Mouse (Mus musculus): Measurements from ENCODE around the gene Cdca4. TPM values are rescaled to one million over a fixed set of nuclear protein-coding genes. Genes with fewer than 3 reads are reported as not detected.

Gene Cdca4
- polyA plus RNA-seq, 1 experiment, result 28.0 TPM

- no peak overlapping the region for H3K4me3 ChIP-seq (ENCODE audit: insufficient read depth, low read length)
- peaks cover 14% of the 10 kb centered on the region for H3K4me1 ChIP-seq (ENCODE audit: control insufficient read depth, insufficient read depth, low read length)
- TF ChIP-seq CTCF (IDR thresholded peaks at IDR 0.05; ENCODE audit: low read depth, low read length) (no peak), POLR2A (IDR thresholded peaks at IDR 0.05; ENCODE audit: borderline replicate concordance, low read depth, low read length) (no peak)
- H3K27ac ChIP-seq (ENCODE audit: insufficient read depth, low read depth, low read length), result no peak overlapping the region
Observed at GRCm38 (mm10) chr12:112802917-112803316, 26.3 kb downstream of the Cdca4 start.

DNA sequence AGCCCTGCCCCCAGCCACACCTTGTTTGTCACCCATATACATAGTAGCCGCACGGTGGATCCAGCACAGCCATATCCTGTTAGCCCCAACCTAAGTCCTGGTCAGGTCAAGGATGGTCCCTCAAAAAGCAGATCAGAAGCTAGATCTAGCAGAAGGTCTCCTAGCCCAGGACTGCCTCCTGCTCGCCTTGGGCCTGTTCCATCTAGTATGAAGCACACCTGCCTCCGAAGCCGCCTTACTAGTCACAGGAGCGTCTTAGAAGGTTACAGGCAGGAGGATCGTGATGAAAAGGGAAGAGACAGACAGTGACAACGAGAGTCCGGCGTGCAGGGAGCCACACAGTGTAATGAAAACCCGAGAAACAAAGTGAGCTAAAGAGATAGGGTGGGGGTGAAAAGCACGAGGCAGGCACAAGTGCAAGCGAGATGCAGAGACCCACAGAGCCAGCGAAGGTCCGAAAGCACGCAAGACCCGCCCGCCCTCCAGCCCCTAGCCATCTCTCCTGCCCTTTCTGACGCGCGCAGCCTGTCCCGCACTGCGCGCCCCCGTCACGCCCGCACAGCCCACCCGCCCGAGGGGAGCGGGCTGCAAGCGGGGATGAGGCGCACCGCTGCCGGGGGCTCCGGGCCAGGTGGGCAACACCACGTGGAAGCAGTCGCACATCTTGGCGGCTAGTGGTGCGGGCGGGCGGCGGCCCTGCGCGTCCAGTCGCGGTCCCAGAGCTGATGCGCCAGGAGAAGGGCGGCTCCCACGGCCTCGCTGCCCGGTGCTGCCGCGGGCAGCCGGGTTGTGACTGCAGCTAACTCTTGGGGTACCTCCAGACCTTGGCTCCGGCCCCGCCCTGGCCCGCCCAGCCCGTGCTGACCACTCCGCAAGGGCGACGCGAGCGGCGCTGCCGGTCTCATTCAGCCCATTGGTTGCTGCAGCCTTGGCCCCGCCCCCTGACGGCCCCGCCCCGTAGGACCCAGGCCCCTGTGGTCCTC is 27.1 kb downstream of the Cdca4 start, which contains the start of gene Ahnak2:
Ahnak2 (minus strand) TSS at position 794 of the 983 bp plus-strand sequence.
- H3K4me3 ChIP-seq (ENCODE audit: insufficient read depth, low read length), result peak within 1 kb of the TSS; percentile 63
- TF ChIP-seq CTCF (IDR thresholded peaks at IDR 0.05; ENCODE audit: low read depth, low read length) (no peak), POLR2A (IDR thresholded peaks at IDR 0.05; ENCODE audit: borderline replicate concordance, low read depth, low read length) (no peak)
- H3K27ac ChIP-seq (ENCODE audit: insufficient read depth, low read depth, low read length), result no peak within 1 kb of the TSS
- H3K4me1 ChIP-seq (ENCODE audit: control insufficient read depth, insufficient read depth, low read length), result peaks cover 22% of the 10 kb centered on the region

DNA sequence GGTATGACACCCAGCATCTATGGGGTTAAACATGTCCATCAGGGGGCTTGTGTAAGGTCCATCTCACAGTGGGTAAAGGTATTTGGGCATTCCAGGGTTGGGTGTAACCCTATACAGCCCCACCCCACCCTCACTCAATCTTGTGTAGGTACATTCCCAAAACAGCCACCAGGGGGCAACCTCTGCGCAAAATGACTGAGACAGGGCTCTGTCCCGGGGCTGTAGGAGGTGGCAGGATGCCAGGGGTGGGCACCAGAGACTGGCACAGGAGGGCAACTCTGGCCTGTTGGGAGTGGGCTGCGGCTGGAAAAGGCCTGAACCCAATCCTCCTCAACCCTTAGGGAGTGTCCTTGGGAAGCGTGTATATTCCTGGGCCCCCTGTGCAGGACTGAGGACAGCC is 28.7 kb downstream of the Cdca4 start:
- Histone ChIP-seq H3K4me1 (ENCODE audit: control insufficient read depth, insufficient read depth, low read length) (peaks cover 35% of the 10 kb centered on the region), H3K4me3 (ENCODE audit: insufficient read depth, low read length) (no peak overlapping the region), H3K27ac (ENCODE audit: insufficient read depth, low read depth, low read length) (no peak overlapping the region)
- TF ChIP-seq CTCF (IDR thresholded peaks at IDR 0.05; ENCODE audit: low read depth, low read length), result peak; percentile 71
- no peak for TF ChIP-seq POLR2A (IDR thresholded peaks at IDR 0.05; ENCODE audit: borderline replicate concordance, low read depth, low read length)

DNA sequence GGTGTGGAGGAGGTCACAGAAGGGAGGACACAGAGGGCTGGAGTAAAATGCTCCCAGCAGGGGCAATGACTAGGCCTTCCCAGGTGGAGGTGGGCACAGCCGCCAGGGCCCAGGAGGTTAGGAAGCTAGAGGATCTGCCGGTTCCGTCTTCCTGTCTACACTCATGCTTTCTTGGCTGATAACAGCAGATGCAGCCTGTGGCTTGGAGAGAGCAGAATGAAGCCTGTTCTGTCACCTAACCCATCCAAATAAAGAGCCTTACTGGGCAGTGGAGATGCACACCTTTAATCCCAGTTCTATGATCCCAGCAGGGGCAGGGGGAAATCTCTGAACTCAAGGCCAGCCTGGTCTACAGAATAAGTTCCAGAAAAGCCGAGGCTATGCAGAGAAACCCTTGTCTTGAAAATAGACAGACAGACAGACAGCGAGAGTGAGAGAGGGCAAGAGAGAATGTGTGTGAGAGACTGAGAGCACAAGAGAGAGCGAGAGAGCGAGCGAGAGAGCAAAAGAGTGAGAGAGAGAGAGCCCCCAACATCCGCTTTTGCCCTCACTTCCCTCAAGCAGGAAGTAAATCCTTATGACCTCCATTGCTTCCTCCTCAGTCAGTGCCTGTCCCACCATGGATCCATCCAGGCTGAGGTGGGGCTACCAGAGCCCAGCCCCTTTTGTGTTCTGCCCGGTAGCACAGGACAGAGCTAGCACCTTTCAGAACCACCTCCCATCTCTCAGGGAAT is 29.8 kb downstream of the Cdca4 start:
- Histone ChIP-seq H3K4me3 (ENCODE audit: insufficient read depth, low read length) (no peak overlapping the region), H3K4me1 (ENCODE audit: control insufficient read depth, insufficient read depth, low read length) (peaks cover 43% of the 10 kb centered on the region), H3K27ac (ENCODE audit: insufficient read depth, low read depth, low read length) (no peak overlapping the region)
- TF ChIP-seq POLR2A (IDR thresholded peaks at IDR 0.05; ENCODE audit: borderline replicate concordance, low read depth, low read length), result no peak
- TF ChIP-seq CTCF (IDR thresholded peaks at IDR 0.05; ENCODE audit: low read depth, low read length), result no peak

DNA sequence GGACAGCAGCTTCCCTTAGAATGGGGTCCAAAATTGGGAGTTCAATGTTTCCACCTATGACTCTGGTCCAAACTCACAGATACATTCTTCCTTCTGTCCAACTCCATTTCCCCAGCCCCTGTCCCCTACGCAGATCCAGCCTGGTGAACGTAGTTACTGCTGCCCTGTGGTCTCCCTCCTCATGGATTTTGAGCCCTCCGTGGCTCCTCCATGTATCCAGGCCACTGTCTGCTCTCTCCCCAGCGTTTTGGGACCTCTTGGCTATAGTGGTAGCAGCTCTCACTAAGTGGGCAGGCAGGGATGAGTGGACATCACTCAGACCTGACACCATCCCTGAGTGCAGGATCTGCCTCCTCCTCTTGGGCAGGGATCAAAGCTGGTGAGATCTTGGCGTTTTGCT is 30.5 kb downstream of the Cdca4 start:
- TF ChIP-seq CTCF (IDR thresholded peaks at IDR 0.05; ENCODE audit: low read depth, low read length) (no peak), POLR2A (IDR thresholded peaks at IDR 0.05; ENCODE audit: borderline replicate concordance, low read depth, low read length) (no peak)
- Histone ChIP-seq H3K4me3 (ENCODE audit: insufficient read depth, low read length) (no peak overlapping the region), H3K4me1 (ENCODE audit: control insufficient read depth, insufficient read depth, low read length) (peaks cover 50% of the 10 kb centered on the region), H3K27ac (ENCODE audit: insufficient read depth, low read depth, low read length) (no peak overlapping the region)

- H3K4me3 ChIP-seq (ENCODE audit: insufficient read depth, low read length), result no peak overlapping the region
- H3K4me1 ChIP-seq (ENCODE audit: control insufficient read depth, insufficient read depth, low read length), result peaks cover 54% of the 10 kb centered on the region
- no peak overlapping the region for H3K27ac ChIP-seq (ENCODE audit: insufficient read depth, low read depth, low read length)
- no peak for TF ChIP-seq POLR2A (IDR thresholded peaks at IDR 0.05; ENCODE audit: borderline replicate concordance, low read depth, low read length)
- TF ChIP-seq CTCF (IDR thresholded peaks at IDR 0.05; ENCODE audit: low read depth, low read length), result no peak
Observed at GRCm38 (mm10) chr12:112798332-112798681, 30.9 kb downstream of the Cdca4 start.

DNA sequence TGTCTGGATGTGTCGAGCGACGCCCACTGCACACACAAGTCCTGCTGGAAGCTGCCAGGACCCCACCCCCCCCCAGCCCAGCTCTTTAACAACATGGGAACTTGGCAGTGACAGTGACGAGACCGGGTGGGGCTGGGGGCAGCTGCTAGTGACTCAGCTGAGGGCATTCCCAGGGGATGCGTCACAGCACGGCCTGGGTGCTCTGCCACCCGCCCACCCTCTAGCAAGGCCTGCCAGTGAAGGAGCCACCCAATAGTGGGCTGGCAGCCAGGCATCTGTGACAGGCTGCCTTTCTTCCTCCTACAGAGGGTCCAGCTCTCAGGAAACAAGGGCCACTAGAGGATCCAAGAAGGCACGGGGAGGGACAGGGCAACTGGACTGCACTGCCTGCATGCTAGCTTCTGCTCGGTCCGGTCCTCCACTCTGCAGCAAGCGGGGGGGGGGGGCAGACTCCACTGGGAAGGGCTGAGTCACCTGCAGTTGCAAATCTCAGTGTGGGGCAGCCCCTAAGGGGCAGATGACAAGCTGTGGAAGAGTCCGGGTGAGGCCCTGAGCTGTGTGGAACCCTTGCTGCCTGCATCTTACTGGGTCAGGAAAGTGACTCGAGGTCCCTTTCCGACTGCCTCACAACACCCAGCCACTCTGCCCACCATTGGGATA is 31.4 kb downstream of the Cdca4 start:
- peak overlapping the region; percentile 5 for H3K27ac ChIP-seq (ENCODE audit: insufficient read depth, low read depth, low read length)
- no peak for TF ChIP-seq CTCF (IDR thresholded peaks at IDR 0.05; ENCODE audit: low read depth, low read length)
- TF ChIP-seq POLR2A (IDR thresholded peaks at IDR 0.05; ENCODE audit: borderline replicate concordance, low read depth, low read length), result no peak
- peaks cover 54% of the 10 kb centered on the region for H3K4me1 ChIP-seq (ENCODE audit: control insufficient read depth, insufficient read depth, low read length)
- no peak overlapping the region for H3K4me3 ChIP-seq (ENCODE audit: insufficient read depth, low read length)

- Histone ChIP-seq H3K4me3 (ENCODE audit: insufficient read depth, low read length) (no peak overlapping the region), H3K4me1 (ENCODE audit: control insufficient read depth, insufficient read depth, low read length) (peaks cover 53% of the 10 kb centered on the region), H3K27ac (ENCODE audit: insufficient read depth, low read depth, low read length) (peak overlapping the region; percentile 70)
- TF ChIP-seq CTCF (IDR thresholded peaks at IDR 0.05; ENCODE audit: low read depth, low read length) (no peak), POLR2A (IDR thresholded peaks at IDR 0.05; ENCODE audit: borderline replicate concordance, low read depth, low read length) (no peak)
Observed at GRCm38 (mm10) chr12:112796551-112797510, 32.4 kb downstream of the Cdca4 start.

All from bone marrow macrophage, adult 2 months (primary cell).